Mouse (Mus musculus): ENCODE data around the gene Pdgfc. TPM values are rescaled to one million over a fixed set of nuclear protein-coding genes. Genes with fewer than 3 reads are reported as not detected.

The Pdgfc gene
- polyA plus RNA-seq, 1 experiment from 2014 or later, result 7.5 TPM

GRCm38 (mm10) chr3:81029909-81030308 is 6.3 kb upstream of the Pdgfc start:
- no peak for ATAC-seq
- H3K4me3 ChIP-seq, result no peak overlapping the region

GRCm38 (mm10) chr3:81030311-81030710 is 5.9 kb upstream of the Pdgfc start:
- Histone ChIP-seq H3K27ac (no peak overlapping the region), H3K27me3 (peaks cover 2% of the 10 kb centered on the region; the same call in 1 of the 2 replicates), H3K4me1 (peaks cover 6% of the 10 kb centered on the region; the same call in 1 of the 2 replicates), H3K9ac (no peak overlapping the region), H3K4me3 (no peak overlapping the region), H3K9me3 (replicated peaks) (no peaks in the 10 kb centered on the region), H3K4me2 (no peak overlapping the region), H3K36me3 (ENCODE audit: poor library complexity, severe bottlenecking) (no peaks in the 10 kb centered on the region)
- WGBS, result 71% methylated on average over 2 of the region's 2 CpGs
- ATAC-seq, result no peak

More at GRCm38 (mm10) chr3:81029909-81030308, 6.3 kb upstream of the Pdgfc start:
- Histone ChIP-seq H3K27me3 (no peaks in the 10 kb centered on the region), H3K9ac (no peak overlapping the region), H3K4me1 (peaks cover 6% of the 10 kb centered on the region; the same call in 1 of the 2 replicates), H3K27ac (no peak overlapping the region), H3K9me3 (replicated peaks) (no peaks in the 10 kb centered on the region), H3K36me3 (ENCODE audit: poor library complexity, severe bottlenecking) (no peaks in the 10 kb centered on the region), H3K4me2 (no peak overlapping the region)
- WGBS, result 68% methylated on average over 3 of the region's 3 CpGs

GRCm38 (mm10) chr3:81032014-81032413 is 4.2 kb upstream of the Pdgfc start:
- ATAC-seq, result no peak
- Histone ChIP-seq H3K4me3 (no peak overlapping the region), H3K27ac (no peak overlapping the region), H3K4me1 (peaks cover 13% of the 10 kb centered on the region), H3K27me3 (peaks cover 2% of the 10 kb centered on the region; the same call in 1 of the 2 replicates), H3K36me3 (ENCODE audit: poor library complexity, severe bottlenecking) (no peaks in the 10 kb centered on the region), H3K4me2 (no peak overlapping the region), H3K9ac (no peak overlapping the region), H3K9me3 (replicated peaks) (no peaks in the 10 kb centered on the region)
- WGBS, result 81% methylated on average over 4 of the region's 4 CpGs

GRCm38 (mm10) chr3:81034336-81035102 is 1.7 kb upstream of the Pdgfc start:
- no peak overlapping the region for H3K27ac ChIP-seq
- WGBS, result 57% methylated on average over 6 of the region's 6 CpGs

GRCm38 (mm10) chr3:81036554-81037311 is 517 bp downstream of the Pdgfc start:
- Histone ChIP-seq H3K27ac (peak overlapping the region; percentile 84), H3K36me3 (ENCODE audit: poor library complexity, severe bottlenecking) (no peaks in the 10 kb centered on the region), H3K27me3 (peaks cover 2% of the 10 kb centered on the region; the same call in 1 of the 2 replicates), H3K4me2 (peak overlapping the region; percentile 88), H3K9me3 (replicated peaks) (no peaks in the 10 kb centered on the region), H3K4me3 (peak overlapping the region; percentile 78), H3K4me1 (peaks cover 19% of the 10 kb centered on the region), H3K9ac (peak overlapping the region; percentile 81)
- under 1% methylated on average over 40 of the region's 68 CpGs for WGBS
- ATAC-seq, result peak; percentile 88

More at GRCm38 (mm10) chr3:81034336-81035102, 1.7 kb upstream of the Pdgfc start:
- Histone ChIP-seq H3K9me3 (replicated peaks) (no peaks in the 10 kb centered on the region), H3K4me2 (no peak overlapping the region), H3K36me3 (ENCODE audit: poor library complexity, severe bottlenecking) (no peaks in the 10 kb centered on the region), H3K4me1 (peaks cover 26% of the 10 kb centered on the region), H3K4me3 (no peak overlapping the region), H3K9ac (no peak overlapping the region), H3K27me3 (peaks cover 2% of the 10 kb centered on the region; the same call in 1 of the 2 replicates)
- no peak for ATAC-seq

GRCm38 (mm10) chr3:81037312-81037859 is 1.2 kb downstream of the Pdgfc start:
- WGBS, result under 1% methylated on average over 34 of the region's 34 CpGs
- Histone ChIP-seq H3K4me3 (peak overlapping the region; percentile 78), H3K4me2 (peak overlapping the region; percentile 88), H3K9ac (peak overlapping the region; percentile 81), H3K4me1 (peaks cover 19% of the 10 kb centered on the region), H3K9me3 (replicated peaks) (no peaks in the 10 kb centered on the region), H3K36me3 (ENCODE audit: poor library complexity, severe bottlenecking) (no peaks in the 10 kb centered on the region), H3K27me3 (peaks cover 2% of the 10 kb centered on the region; the same call in 1 of the 2 replicates), H3K27ac (peak overlapping the region; percentile 84)
- peak; percentile 71 for ATAC-seq

- Histone ChIP-seq H3K4me2 (peak overlapping the region; percentile 88), H3K9ac (no peak overlapping the region), H3K9me3 (replicated peaks) (no peaks in the 10 kb centered on the region), H3K27me3 (peaks cover 2% of the 10 kb centered on the region; the same call in 1 of the 2 replicates), H3K36me3 (ENCODE audit: poor library complexity, severe bottlenecking) (no peaks in the 10 kb centered on the region), H3K4me1 (peaks cover 22% of the 10 kb centered on the region), H3K27ac (no peak overlapping the region), H3K4me3 (no peak overlapping the region)
- WGBS, result 69% methylated on average over 2 of the region's 2 CpGs
- ATAC-seq, result no peak
Measured at GRCm38 (mm10) chr3:81039131-81039653, 3.0 kb downstream of the Pdgfc start.

GRCm38 (mm10) chr3:81044653-81045343 is 8.6 kb downstream of the Pdgfc start:
- no peak overlapping the region for H3K9ac ChIP-seq
- H3K9me3 ChIP-seq (replicated peaks), result no peaks in the 10 kb centered on the region
- no peaks in the 10 kb centered on the region for H3K27me3 ChIP-seq
- peak; percentile 94 for ATAC-seq
- no peak overlapping the region for H3K4me3 ChIP-seq
- H3K27ac ChIP-seq, result peak overlapping the region; percentile 12; the same call in 1 of the 2 replicates
- peaks cover 32% of the 10 kb centered on the region for H3K4me1 ChIP-seq
- WGBS, result 56% methylated on average over 2 of the region's 2 CpGs
- H3K4me2 ChIP-seq, result no peak overlapping the region
- no peaks in the 10 kb centered on the region for H3K36me3 ChIP-seq (ENCODE audit: poor library complexity, severe bottlenecking)

- Histone ChIP-seq H3K27me3 (no peaks in the 10 kb centered on the region), H3K4me3 (no peak overlapping the region), H3K36me3 (ENCODE audit: poor library complexity, severe bottlenecking) (no peaks in the 10 kb centered on the region), H3K4me1 (peaks cover 32% of the 10 kb centered on the region), H3K27ac (no peak overlapping the region), H3K9ac (no peak overlapping the region), H3K9me3 (replicated peaks) (no peaks in the 10 kb centered on the region), H3K4me2 (no peak overlapping the region)
- WGBS, result 56% methylated on average over 5 of the region's 5 CpGs
- peak; percentile 67 for ATAC-seq
Measured at GRCm38 (mm10) chr3:81045344-81046050, 9.3 kb downstream of the Pdgfc start.

GRCm38 (mm10) chr3:81046652-81047607 is 10.7 kb downstream of the Pdgfc start:
- no peaks in the 10 kb centered on the region for H3K36me3 ChIP-seq (ENCODE audit: poor library complexity, severe bottlenecking)
- H3K27me3 ChIP-seq, result no peaks in the 10 kb centered on the region
- H3K4me3 ChIP-seq, result no peak overlapping the region
- WGBS, result 73% methylated on average over 10 of the region's 10 CpGs
- no peak for ATAC-seq
- H3K4me2 ChIP-seq, result no peak overlapping the region
- H3K9ac ChIP-seq, result no peak overlapping the region
- peaks cover 32% of the 10 kb centered on the region for H3K4me1 ChIP-seq
- no peak overlapping the region for H3K27ac ChIP-seq
- H3K9me3 ChIP-seq (replicated peaks), result no peaks in the 10 kb centered on the region
